Mouse (Mus musculus): Measurements from ENCODE around the gene Katnbl1.

- TF ChIP-seq CTCF (IDR thresholded peaks at IDR 0.05; ENCODE audit: low read depth): no peak
- no peak for TF ChIP-seq EP300 (IDR thresholded peaks at IDR 0.05; ENCODE audit: low read depth)
Observed at GRCm38 (mm10) chr2:112436292-112436691, 57.3 kb downstream of the Katnbl1 start.

Data from liver, postnatal 0 days (tissue).